Comparison of ENCODE assay signal across 9 mouse cellular contexts in the genomic region with DNA sequence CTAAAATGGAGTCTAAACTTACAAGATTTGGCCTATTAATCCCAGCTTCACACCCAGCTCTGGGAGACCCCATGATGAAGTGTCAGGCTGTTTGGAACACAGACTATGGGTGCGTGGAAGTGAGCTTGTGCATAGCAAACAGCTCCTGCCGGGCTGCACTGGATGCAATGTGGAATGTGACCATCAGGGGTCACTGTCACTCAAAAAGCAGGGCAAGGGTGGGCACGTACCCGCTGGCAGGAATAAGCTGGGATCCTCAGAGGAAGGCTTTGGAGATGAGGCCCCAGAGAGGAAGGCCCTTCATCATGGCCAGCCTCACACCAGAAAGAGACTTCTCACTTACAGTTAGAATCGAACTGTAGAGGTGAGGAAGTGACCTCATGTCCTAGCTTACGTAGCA. TPM values are rescaled to one million over a fixed set of nuclear protein-coding genes. Genes with fewer than 3 reads are reported as not detected.
DNase-seq lines count a peak whose midpoint lies in the region; ATAC-seq and TF ChIP-seq lines count a peak whose summit lies in the region.
"Had no signal": no experiment of that assay in that cellular context is flagged by ENCODE, and none has a peak within 500 bp of the region (broad histone marks: within the 10 kb centered on the region; RNA-seq: fewer than 3 reads in every experiment).

No protein-coding gene starts in this region.

- TF ChIP-seq EP300 in ES-Bruce4 (IDR thresholded peaks at IDR 0.05; ENCODE audit: insufficient read depth, low read depth, low read length), result 0 out of 2 replicates have a peak, but pooled peaks have one; percentile 10

- peak; percentile 80 for TF ChIP-seq CTCF in intestine, postnatal 0 days (IDR thresholded peaks at IDR 0.05; ENCODE audit: low read depth)
- TF ChIP-seq CTCF in ES-Bruce4 (IDR thresholded peaks at IDR 0.05; ENCODE audit: low read depth, low read length), result peak; percentile 91

- H3K4me2 ChIP-seq in intestine, postnatal 0 days (replicated peaks; ENCODE audit: low read depth), result no peak overlapping the region
- no peak overlapping the region for H3K4me2 ChIP-seq in intestine, embryonic 15.5 days (replicated peaks)
- no peak overlapping the region for H3K4me2 ChIP-seq in midbrain, embryonic 16.5 days (ENCODE audit: low read length)
- H3K4me2 ChIP-seq: limb, embryonic 15.5 days had no signal

- TF ChIP-seq POLR2A in ES-Bruce4 (IDR thresholded peaks at IDR 0.05; ENCODE audit: insufficient read depth, low read length), result no peak

- H3K9ac ChIP-seq in intestine, postnatal 0 days (ENCODE audit: low read depth, low read length), result no peak overlapping the region
- no peak overlapping the region for H3K9ac ChIP-seq in intestine, embryonic 15.5 days
- H3K9ac ChIP-seq in ES-Bruce4 (ENCODE audit: low read depth, poor library complexity, severe bottlenecking), result no peak overlapping the region
- H3K9ac ChIP-seq in midbrain, embryonic 16.5 days (ENCODE audit: low read depth, low read length), result no peak overlapping the region
- H3K9ac ChIP-seq: limb, embryonic 15.5 days had no signal

- ATAC-seq in intestine, postnatal 0 days, result no peak
- ATAC-seq in intestine, embryonic 15.5 days, result no peak; the same call in 1 of the 2 replicates
- ATAC-seq in frontal cortex, adult (ENCODE audit: low TSS enrichment), result peak; percentile 80
- ATAC-seq in midbrain, embryonic 16.5 days, result peak; percentile 61

- intact Hi-C loops in left cerebral cortex, postnatal 25 days (cut with DNase I), result loop anchor here (10.0 kb wide), 1 partner anchor 345 kb away; no protein-coding TSS in a partner anchor

- no peak overlapping the region for H3K27ac ChIP-seq in intestine, postnatal 0 days (ENCODE audit: low read depth, low read length)
- H3K27ac ChIP-seq in intestine, embryonic 15.5 days, result no peak overlapping the region
- no peak overlapping the region for H3K27ac ChIP-seq in ES-Bruce4 (ENCODE audit: insufficient read depth, low read length)
- H3K27ac ChIP-seq in midbrain, embryonic 16.5 days (ENCODE audit: low read length), result no peak overlapping the region
- H3K27ac ChIP-seq: limb, embryonic 15.5 days had no signal

- H3K4me3 ChIP-seq in intestine, postnatal 0 days (ENCODE audit: low read depth, low read length), result no peak overlapping the region
- no peak overlapping the region for H3K4me3 ChIP-seq in intestine, embryonic 15.5 days (replicated peaks)
- H3K4me3 ChIP-seq in ES-Bruce4 (ENCODE audit: low read depth, low read length), result no peak overlapping the region
- no peak overlapping the region for H3K4me3 ChIP-seq in midbrain, embryonic 16.5 days (ENCODE audit: low read depth, low read length)
- H3K4me3 ChIP-seq: limb, embryonic 15.5 days had no signal

- no peaks in the 10 kb centered on the region for H3K36me3 ChIP-seq in intestine, postnatal 0 days (ENCODE audit: control insufficient read depth, insufficient read depth)
- H3K36me3 ChIP-seq in intestine, embryonic 15.5 days, result no peaks in the 10 kb centered on the region
- H3K36me3 ChIP-seq in ES-Bruce4 (ENCODE audit: control insufficient read depth, insufficient read depth, low read length, poor library complexity, severe bottlenecking), result no peaks in the 10 kb centered on the region
- H3K36me3 ChIP-seq in midbrain, embryonic 16.5 days (ENCODE audit: control insufficient read depth, insufficient read depth, low read length), result no peaks in the 10 kb centered on the region
- H3K36me3 ChIP-seq: limb, embryonic 15.5 days had no signal

- DNase-seq in cerebellum, adult 9-10 months, result peak; percentile 21
- peak; percentile 22 to 28 for DNase-seq in left cerebral cortex, postnatal 25 days (ENCODE audit: low spot score in 2 of 2)
- DNase-seq in thymus, postnatal 4 days, result peak; percentile 77

- H3K27me3 ChIP-seq in intestine, postnatal 0 days (replicated peaks; ENCODE audit: control insufficient read depth, insufficient read depth, low read length), result no peaks in the 10 kb centered on the region
- no peaks in the 10 kb centered on the region for H3K27me3 ChIP-seq in intestine, embryonic 15.5 days (replicated peaks)
- H3K27me3 ChIP-seq in ES-Bruce4 (ENCODE audit: control insufficient read depth, insufficient read depth, low read length, poor library complexity, severe bottlenecking), result no peaks in the 10 kb centered on the region
- H3K27me3 ChIP-seq in midbrain, embryonic 16.5 days (ENCODE audit: control insufficient read depth, insufficient read depth, low read depth, low read length), result no peaks in the 10 kb centered on the region
- H3K27me3 ChIP-seq: limb, embryonic 15.5 days had no signal

- 23% methylated on average over 6 of the region's 6 CpGs for WGBS in intestine, postnatal 0 days
- 25% methylated on average over 6 of the region's 6 CpGs for WGBS in intestine, embryonic 15.5 days
- 22% methylated on average over 6 of the region's 6 CpGs for WGBS in midbrain, embryonic 16.5 days

- H3K9me3 ChIP-seq in intestine, postnatal 0 days (ENCODE audit: control insufficient read depth), result no peaks in the 10 kb centered on the region
- H3K9me3 ChIP-seq in intestine, embryonic 15.5 days, result no peaks in the 10 kb centered on the region
- peaks cover 2% of the 10 kb centered on the region; the same call in 1 of the 2 replicates for H3K9me3 ChIP-seq in ES-Bruce4 (replicated peaks; ENCODE audit: control insufficient read depth, insufficient read depth, low read length, poor library complexity, severe bottlenecking)
- H3K9me3 ChIP-seq in midbrain, embryonic 16.5 days (replicated peaks; ENCODE audit: control insufficient read depth, low read length, poor library complexity, severe bottlenecking), result no peaks in the 10 kb centered on the region; the same call in 1 of the 2 replicates
- H3K9me3 ChIP-seq: limb, embryonic 15.5 days had no signal

- H3K4me1 ChIP-seq in intestine, postnatal 0 days (replicated peaks; ENCODE audit: control insufficient read depth, insufficient read depth, low read length), result no peaks in the 10 kb centered on the region
- H3K4me1 ChIP-seq in intestine, embryonic 15.5 days (replicated peaks), result no peaks in the 10 kb centered on the region
- peaks cover 6% of the 10 kb centered on the region for H3K4me1 ChIP-seq in ES-Bruce4 (ENCODE audit: control insufficient read depth, insufficient read depth, low read length)
- H3K4me1 ChIP-seq in midbrain, embryonic 16.5 days (ENCODE audit: control insufficient read depth, insufficient read depth, low read length), result peaks cover 4% of the 10 kb centered on the region; the same call in 1 of the 2 replicates
- H3K4me1 ChIP-seq: limb, embryonic 15.5 days had no signal

RNA-seq across cellular contexts. Expression of gene Slc52a3, which starts 23.9 kb away (rescaled TPM):
- polyA plus RNA-seq in intestine, postnatal 0 days (2015; fragmentation: Nextera tagmentation; extraction: Ambion mirVana), result 15.7 and 15.8 TPM in 2 replicates
- 3.9 and 5.4 TPM in 2 replicates for polyA plus RNA-seq in intestine, embryonic 15.5 days (2015; fragmentation: Nextera tagmentation; extraction: Ambion mirVana)
- polyA plus RNA-seq in ES-Bruce4 (2011; ENCODE audit: insufficient read depth, insufficient read length, low read depth, missing spikeins), result 2.6 and 3.0 TPM in 2 replicates
- 1 to 10 TPM; 4.0 to 4.1 TPM for total RNA-seq in left cerebral cortex, postnatal 25 days (2021)
- 1.0 and 1.4 TPM in 2 replicates for polyA plus RNA-seq in midbrain, embryonic 16.5 days (2015; fragmentation: Nextera tagmentation; extraction: Ambion mirVana)

RNA-seq across cellular contexts. Expression of gene Fam110a, which starts 40.2 kb away (rescaled TPM):
- polyA plus RNA-seq in intestine, postnatal 0 days (2015; fragmentation: Nextera tagmentation; extraction: Ambion mirVana), result 14.5 and 14.9 TPM in 2 replicates
- 22.5 and 23.7 TPM in 2 replicates for polyA plus RNA-seq in intestine, embryonic 15.5 days (2015; fragmentation: Nextera tagmentation; extraction: Ambion mirVana)
- polyA plus RNA-seq in ES-Bruce4 (2011; ENCODE audit: insufficient read depth, insufficient read length, low read depth, missing spikeins), result 13.6 and 14.4 TPM in 2 replicates
- 1 to 10 TPM; 6.6 to 8.4 TPM for total RNA-seq in left cerebral cortex, postnatal 25 days (2021)
- 57.5 and 59.1 TPM in 2 replicates for polyA plus RNA-seq in midbrain, embryonic 16.5 days (2015; fragmentation: Nextera tagmentation; extraction: Ambion mirVana)

Comparison
In these comparisons a context has a peak if more than half of its experiments do, and no peak if none do; other contexts are left out.
1. ATAC-seq: peak in frontal cortex, adult (single experiment) and midbrain, embryonic 16.5 days (single experiment); none in intestine, postnatal 0 days (single experiment) and intestine, embryonic 15.5 days (single experiment).
2. DNase-seq: peak in every context shown above with its lines; median percentile 77 in thymus, postnatal 4 days; 25 in left cerebral cortex, postnatal 25 days; 21 in cerebellum, adult 9-10 months.